Mouse (Mus musculus) neural tube, embryonic 12.5 days (tissue): ENCODE data around the gene Ppp2r2d. TPM values are rescaled to one million over a fixed set of nuclear protein-coding genes. Genes with fewer than 3 reads are reported as not detected.

ENCODE experiments used
- ATAC-seq: fragments of 200-750 bp; cut with Nextera tagmentation; 2 replicates; pipeline ENCODE4 v1.8.0; 2017; ENCODE audit warnings: low read depth, mild to moderate bottlenecking, moderate TSS enrichment, moderate library complexity; ENCODE audit not compliant: low FRiP score
- H3K27ac ChIP-seq: fragments of 300-500 bp; sonication (generic); 2 replicates; pipeline ENCODE4 v1.5.1; 2016
- H3K27me3 ChIP-seq: fragments of 300-500 bp; sonication (generic); replicated peaks from 2 replicates; pipeline ENCODE4 v1.6.1; 2016; ENCODE audit warnings: mild to moderate bottlenecking
- H3K36me3 ChIP-seq: fragments of 300-500 bp; sonication (generic); 2 replicates; pipeline ENCODE4 v1.6.1; 2016; ENCODE audit warnings: mild to moderate bottlenecking
- H3K4me1 ChIP-seq: fragments of 300-500 bp; sonication (generic); 2 replicates; pipeline ENCODE4 v1.6.1; 2016
- H3K4me2 ChIP-seq: fragments of 300-500 bp; sonication (generic); replicated peaks from 2 replicates; pipeline ENCODE4 v1.6.1; 2016; ENCODE audit warnings: mild to moderate bottlenecking
- H3K4me3 ChIP-seq: fragments of 300-500 bp; sonication (generic); 2 replicates; pipeline ENCODE4 v1.5.1; 2016
- H3K9ac ChIP-seq: fragments of 300-500 bp; sonication (generic); 2 replicates; pipeline ENCODE4 v1.6.1; 2016; ENCODE audit warnings: mild to moderate bottlenecking
- H3K9me3 ChIP-seq: fragments of 300-500 bp; sonication (generic); 2 replicates; pipeline ENCODE4 v1.6.1; 2016; ENCODE audit warnings: mild to moderate bottlenecking
- WGBS: fragments of 180-500 bp; shearing (Covaris S2); methylation state at CpG from one replicate; pipeline ENCODE4 v1.1.7; 2016; 5-methylcytosine and 5-hydroxymethylcytosine counted together
- polyA plus RNA-seq: library from polyadenylated mRNA; unstranded; fragments of >200 nt; fragmentation: Nextera tagmentation; extraction: Ambion mirVana; gene quantifications from 2 replicates; pipeline ENCODE4 v1.2.1, GENCODE M21; 2016

Gene Ppp2r2d
- polyA plus RNA-seq, 1 experiment from 2014 or later, result 81.4 TPM

GRCm38 (mm10) chr7:138843421-138843820 is 2.5 kb upstream of the Ppp2r2d start:
- H3K4me2 ChIP-seq, result peak overlapping the region; percentile 13; the same call in 1 of the 2 replicates
- no peak overlapping the region for H3K27ac ChIP-seq
- 90% methylated on average over 4 of the region's 4 CpGs for WGBS

DNA sequence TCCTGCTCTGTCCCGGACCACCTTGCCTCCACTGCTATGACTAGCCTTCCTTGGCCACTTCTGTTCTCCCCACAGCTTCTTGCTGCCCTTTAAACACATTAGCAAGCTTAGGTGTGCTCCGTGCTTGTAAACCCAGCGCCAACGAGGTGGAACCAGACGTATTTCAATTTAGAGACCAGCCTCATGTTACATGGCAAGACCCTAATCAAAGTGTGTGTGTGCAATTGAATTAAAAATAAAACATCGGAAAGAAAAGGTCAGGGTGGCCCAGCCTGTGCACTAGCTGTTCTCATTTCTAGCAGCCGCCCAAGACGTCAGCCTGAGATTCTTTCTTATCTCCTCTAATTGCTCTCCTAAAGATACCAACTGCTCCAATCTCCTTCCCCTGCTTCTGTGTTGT is 768 bp upstream of the Ppp2r2d start:
- Histone ChIP-seq H3K27ac (no peak overlapping the region), H3K36me3 (0 out of 2 replicates have a peak, but pooled peaks cover under 1% of the 10 kb centered on the region), H3K27me3 (no peaks in the 10 kb centered on the region), H3K9ac (peak overlapping the region; percentile 96), H3K4me2 (peak overlapping the region; percentile 75), H3K9me3 (no peaks in the 10 kb centered on the region), H3K4me1 (peaks cover 60% of the 10 kb centered on the region), H3K4me3 (peak overlapping the region; percentile 100)
- WGBS, result 49% methylated on average over 8 of the region's 8 CpGs
- ATAC-seq, result no peak

More at GRCm38 (mm10) chr7:138843421-138843820, 2.5 kb upstream of the Ppp2r2d start:
- Histone ChIP-seq H3K9ac (no peak overlapping the region), H3K9me3 (no peaks in the 10 kb centered on the region), H3K27me3 (no peaks in the 10 kb centered on the region), H3K4me3 (no peak overlapping the region), H3K36me3 (no peaks in the 10 kb centered on the region), H3K4me1 (peaks cover 51% of the 10 kb centered on the region)
- no peak for ATAC-seq

GRCm38 (mm10) chr7:138846502-138846991 is 668 bp downstream of the Ppp2r2d start:
- H3K27me3 ChIP-seq, result no peaks in the 10 kb centered on the region
- H3K4me1 ChIP-seq, result peaks cover 63% of the 10 kb centered on the region
- H3K4me2 ChIP-seq, result peak overlapping the region; percentile 75
- ATAC-seq, result peak; percentile 77
- 1% methylated on average over 48 of the region's 61 CpGs for WGBS
- H3K4me3 ChIP-seq, result peak overlapping the region; percentile 100
- no peaks in the 10 kb centered on the region for H3K9me3 ChIP-seq
- peak overlapping the region; percentile 82 for H3K27ac ChIP-seq
- peak overlapping the region; percentile 96 for H3K9ac ChIP-seq
- H3K36me3 ChIP-seq, result 0 out of 2 replicates have a peak, but pooled peaks cover 3% of the 10 kb centered on the region

DNA sequence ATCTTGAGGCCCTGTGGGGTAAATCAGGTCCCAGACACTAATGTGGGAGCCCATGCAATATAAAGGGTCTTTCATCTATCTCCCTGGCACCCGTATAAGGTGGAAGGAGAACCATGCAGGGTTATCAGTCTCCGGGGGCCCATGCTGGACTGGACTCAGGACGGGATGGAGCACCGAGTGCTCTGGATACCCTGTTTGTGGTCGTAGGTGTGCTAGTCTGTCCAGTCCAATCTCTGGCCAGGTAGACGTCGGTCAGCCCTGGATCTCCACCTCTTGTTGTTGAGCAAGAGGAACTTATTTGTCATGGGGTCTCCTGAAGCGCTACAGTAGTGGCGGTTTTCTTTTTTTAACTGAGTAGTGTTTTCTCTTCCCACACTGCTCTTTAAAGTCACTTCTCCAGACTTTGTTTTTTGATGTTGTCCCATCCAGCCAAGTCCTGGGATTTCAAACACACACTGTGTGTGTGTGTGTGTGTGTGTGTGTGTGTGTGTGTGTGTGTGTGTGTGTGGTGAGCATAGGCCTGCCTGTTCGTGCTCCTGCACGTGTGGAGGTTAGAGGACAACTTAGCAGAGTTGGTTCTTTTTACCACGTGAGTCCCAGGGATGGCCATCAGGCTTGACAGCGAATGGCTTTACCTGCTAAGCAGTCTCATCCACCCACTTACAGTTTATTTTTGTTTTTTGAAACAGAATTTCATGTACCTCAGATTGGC is 1.6 kb downstream of the Ppp2r2d start:
- H3K4me3 ChIP-seq, result peak overlapping the region; percentile 100
- ATAC-seq, result no peak
- H3K4me2 ChIP-seq, result peak overlapping the region; percentile 75
- H3K9me3 ChIP-seq, result no peaks in the 10 kb centered on the region
- H3K27me3 ChIP-seq, result no peaks in the 10 kb centered on the region
- H3K36me3 ChIP-seq, result peaks cover 9% of the 10 kb centered on the region
- peak overlapping the region; percentile 96 for H3K9ac ChIP-seq
- no peak overlapping the region for H3K27ac ChIP-seq
- 52% methylated on average over 13 of the region's 13 CpGs for WGBS
- H3K4me1 ChIP-seq, result peaks cover 56% of the 10 kb centered on the region

GRCm38 (mm10) chr7:138848028-138848920 is 2.4 kb downstream of the Ppp2r2d start:
- Histone ChIP-seq H3K27ac (no peak overlapping the region), H3K4me1 (peaks cover 49% of the 10 kb centered on the region), H3K4me3 (no peak overlapping the region), H3K27me3 (no peaks in the 10 kb centered on the region), H3K36me3 (peaks cover 17% of the 10 kb centered on the region), H3K9me3 (no peaks in the 10 kb centered on the region), H3K4me2 (peak overlapping the region; percentile 75), H3K9ac (no peak overlapping the region)
- 83% methylated on average over 7 of the region's 7 CpGs for WGBS
- no peak for ATAC-seq

- Histone ChIP-seq H3K36me3 (peaks cover 27% of the 10 kb centered on the region), H3K27me3 (no peaks in the 10 kb centered on the region), H3K4me2 (no peak overlapping the region), H3K9me3 (no peaks in the 10 kb centered on the region), H3K4me1 (peaks cover 33% of the 10 kb centered on the region), H3K9ac (no peak overlapping the region), H3K27ac (no peak overlapping the region), H3K4me3 (no peak overlapping the region)
- no peak for ATAC-seq
Observed at GRCm38 (mm10) chr7:138850083-138850482, 4.2 kb downstream of the Ppp2r2d start.

DNA sequence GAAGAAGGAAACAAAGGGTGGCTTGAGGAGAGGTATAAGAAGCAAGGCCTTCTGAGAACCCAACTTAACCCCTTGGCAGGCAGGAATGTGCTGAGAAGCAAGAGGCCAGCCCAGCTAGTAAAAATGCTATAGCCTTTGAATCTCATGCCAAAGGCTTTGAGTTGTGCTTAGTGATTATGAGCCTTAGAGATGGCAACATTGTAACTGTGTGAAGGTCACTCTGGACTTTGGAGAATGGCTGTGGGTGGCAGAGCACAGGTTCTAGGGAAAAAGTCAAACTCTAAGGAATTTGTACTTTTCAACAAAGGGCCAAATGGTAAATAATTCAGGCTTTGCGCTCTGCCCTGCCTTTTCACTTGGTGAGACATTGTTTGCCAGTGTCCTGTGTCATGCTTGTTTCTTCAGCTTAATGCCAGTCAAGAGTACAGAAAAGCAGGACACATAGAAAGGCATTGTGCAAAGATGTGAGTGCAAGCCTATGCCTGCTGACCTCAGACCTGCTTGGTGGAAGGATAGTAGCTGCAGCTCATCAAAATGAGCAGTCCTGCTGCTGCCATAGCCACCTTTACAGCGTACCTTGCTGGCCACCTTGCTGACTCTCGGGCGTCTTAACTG is 7.6 kb downstream of the Ppp2r2d start:
- no peak for ATAC-seq
- Histone ChIP-seq H3K36me3 (peaks cover 38% of the 10 kb centered on the region), H3K27ac (no peak overlapping the region), H3K9ac (no peak overlapping the region), H3K4me2 (no peak overlapping the region), H3K27me3 (no peaks in the 10 kb centered on the region), H3K9me3 (no peaks in the 10 kb centered on the region), H3K4me3 (no peak overlapping the region), H3K4me1 (peaks cover 13% of the 10 kb centered on the region; the same call in 1 of the 2 replicates)
- 96% methylated on average over 4 of the region's 4 CpGs for WGBS

GRCm38 (mm10) chr7:138854201-138854600 is 8.3 kb downstream of the Ppp2r2d start:
- H3K9ac ChIP-seq, result no peak overlapping the region
- H3K4me2 ChIP-seq, result no peak overlapping the region
- H3K9me3 ChIP-seq, result no peaks in the 10 kb centered on the region
- H3K27me3 ChIP-seq, result no peaks in the 10 kb centered on the region
- H3K36me3 ChIP-seq, result peaks cover 38% of the 10 kb centered on the region
- ATAC-seq, result no peak
- H3K4me3 ChIP-seq, result no peak overlapping the region
- WGBS, result 93% methylated on average over 2 of the region's 2 CpGs
- H3K27ac ChIP-seq, result no peak overlapping the region
- H3K4me1 ChIP-seq, result peaks cover 12% of the 10 kb centered on the region; the same call in 1 of the 2 replicates

DNA sequence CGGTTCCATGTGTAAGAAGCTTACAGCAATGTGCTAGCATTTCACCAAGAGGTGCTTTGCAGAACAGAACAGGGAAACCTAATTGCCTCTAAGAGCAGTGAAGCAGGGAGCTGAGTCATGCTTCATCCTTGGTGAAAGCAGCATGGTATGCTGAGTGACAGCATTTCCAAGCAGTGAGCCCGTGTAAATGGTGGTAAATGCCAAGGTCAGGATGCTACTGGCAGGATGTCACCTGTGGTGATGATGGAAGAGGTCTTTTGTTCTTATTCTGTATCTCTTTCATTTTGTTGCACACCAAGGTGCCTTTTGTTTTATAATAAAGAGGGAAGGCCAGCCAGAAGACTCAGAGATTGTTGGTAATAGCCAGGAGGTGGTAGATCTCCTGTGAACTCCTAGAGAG is 10.8 kb downstream of the Ppp2r2d start:
- H3K36me3 ChIP-seq, result peaks cover 40% of the 10 kb centered on the region
- no peaks in the 10 kb centered on the region for H3K27me3 ChIP-seq
- H3K4me1 ChIP-seq, result no peaks in the 10 kb centered on the region
- H3K9me3 ChIP-seq, result no peaks in the 10 kb centered on the region
- H3K9ac ChIP-seq, result no peak overlapping the region
- WGBS, result 62% methylated on average over 2 of the region's 2 CpGs
- H3K27ac ChIP-seq, result no peak overlapping the region
- H3K4me3 ChIP-seq, result no peak overlapping the region
- no peak overlapping the region for H3K4me2 ChIP-seq
- ATAC-seq, result no peak

GRCm38 (mm10) chr7:138863950-138864572 is 18.2 kb downstream of the Ppp2r2d start:
- Histone ChIP-seq H3K27me3 (no peaks in the 10 kb centered on the region), H3K36me3 (peaks cover 19% of the 10 kb centered on the region), H3K4me2 (no peak overlapping the region), H3K4me1 (no peaks in the 10 kb centered on the region), H3K9me3 (no peaks in the 10 kb centered on the region), H3K4me3 (no peak overlapping the region), H3K9ac (no peak overlapping the region), H3K27ac (no peak overlapping the region)
- WGBS, result 82% methylated on average over 3 of the region's 3 CpGs
- ATAC-seq, result no peak

DNA sequence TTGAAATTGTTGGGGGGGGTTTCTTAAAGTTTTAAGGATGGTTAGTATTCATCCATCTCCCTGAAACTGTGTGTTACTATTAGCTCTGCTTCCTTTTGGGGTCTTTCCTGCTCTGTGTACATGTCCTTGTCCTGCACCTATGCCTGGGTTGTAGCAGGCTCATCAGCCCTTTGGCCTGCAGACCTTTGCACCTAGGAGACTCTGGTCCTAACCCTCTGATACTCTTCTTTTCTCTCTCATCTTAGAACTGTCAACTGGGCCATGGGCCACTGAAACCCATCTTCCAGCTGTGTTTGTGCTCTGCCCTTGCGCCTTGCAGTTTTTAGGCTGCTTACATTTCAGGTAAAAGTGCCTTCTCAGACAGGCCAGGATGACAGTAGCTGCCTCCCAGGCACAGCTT is 18.9 kb downstream of the Ppp2r2d start:
- Histone ChIP-seq H3K9me3 (no peaks in the 10 kb centered on the region), H3K27me3 (no peaks in the 10 kb centered on the region), H3K36me3 (peaks cover 21% of the 10 kb centered on the region), H3K27ac (no peak overlapping the region), H3K4me3 (no peak overlapping the region), H3K9ac (no peak overlapping the region), H3K4me1 (no peaks in the 10 kb centered on the region), H3K4me2 (no peak overlapping the region)
- 97% methylated on average over 1 of the region's 1 CpGs for WGBS
- no peak for ATAC-seq
